Mouse (Mus musculus): ENCODE results near the gene Fam193b.

The Fam193b gene

GRCm38 (mm10) chr13:55571027-55571751, at the start of gene Fam193b:
Gene Fam193b, minus strand, starts transcription at chr13:55571120.
- DNase-seq (ENCODE audit: low read depth, low spot score) = peak; percentile 93
- Histone ChIP-seq H3K36me3 (ENCODE audit: control insufficient read depth, insufficient read depth, low read length, poor library complexity, severe bottlenecking) (no peaks in the 10 kb centered on the region), H3K27me3 (ENCODE audit: control insufficient read depth, insufficient read depth, low read length, poor library complexity, severe bottlenecking) (no peaks in the 10 kb centered on the region)

GRCm38 (mm10) chr13:55620275-55620674, 49.4 kb upstream of the Fam193b start:
- Histone ChIP-seq H3K36me3 (ENCODE audit: control insufficient read depth, insufficient read depth, low read length, poor library complexity, severe bottlenecking) (peaks cover 4% of the 10 kb centered on the region; the same call in 1 of the 2 replicates), H3K27me3 (ENCODE audit: control insufficient read depth, insufficient read depth, low read length, poor library complexity, severe bottlenecking) (no peaks in the 10 kb centered on the region)
- DNase-seq (ENCODE audit: low read depth, low spot score) = no peak

DNA sequence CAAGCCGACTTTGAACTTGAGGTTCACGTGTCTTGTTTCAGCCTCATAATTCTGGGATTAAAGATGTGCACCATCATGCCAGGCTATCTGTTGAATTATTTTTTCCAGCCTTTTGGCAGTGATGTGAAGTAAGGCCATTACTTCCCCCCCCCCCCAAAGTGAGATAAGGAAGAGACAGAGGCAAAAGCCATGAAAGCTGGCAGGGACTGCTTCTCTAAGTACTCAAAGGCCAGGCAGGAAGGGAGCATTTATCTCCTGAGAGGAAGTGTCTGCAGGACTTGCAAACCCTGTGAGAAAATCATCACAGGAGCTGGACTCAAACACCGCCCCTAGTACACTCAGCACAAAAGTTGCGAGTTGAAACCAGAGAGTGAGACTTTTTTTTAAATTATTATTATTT, 48.4 kb upstream of the Fam193b start:
- no peaks in the 10 kb centered on the region for H3K27me3 ChIP-seq (ENCODE audit: control insufficient read depth, insufficient read depth, low read length, poor library complexity, severe bottlenecking)
- no peaks in the 10 kb centered on the region for H3K36me3 ChIP-seq (ENCODE audit: control insufficient read depth, insufficient read depth, low read length, poor library complexity, severe bottlenecking)
- no peak for DNase-seq (ENCODE audit: low read depth, low spot score)

DNA sequence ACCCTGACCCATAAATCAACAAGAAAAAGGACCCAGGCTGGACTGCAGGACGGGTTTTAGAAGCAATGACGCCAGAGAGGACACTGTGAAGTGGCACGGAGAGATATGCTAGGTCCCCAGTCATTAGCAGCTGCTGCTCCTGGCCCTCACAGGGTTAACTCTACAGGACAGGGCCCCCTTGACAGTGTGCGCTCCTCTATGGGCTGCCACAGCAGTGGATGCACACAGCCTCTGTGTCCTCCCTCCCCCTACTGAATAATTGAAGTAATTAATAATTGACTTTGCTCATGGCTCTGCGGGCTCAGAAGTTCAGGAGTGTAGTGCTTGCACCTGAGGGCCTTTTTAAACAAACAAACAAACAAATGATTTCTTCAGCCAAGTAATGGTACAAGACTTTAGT, 42.6 kb upstream of the Fam193b start:
- no peak for DNase-seq (ENCODE audit: low read depth, low spot score)
- peaks cover 9% of the 10 kb centered on the region; the same call in 1 of the 2 replicates for H3K36me3 ChIP-seq (ENCODE audit: control insufficient read depth, insufficient read depth, low read length, poor library complexity, severe bottlenecking)
- no peaks in the 10 kb centered on the region for H3K27me3 ChIP-seq (ENCODE audit: control insufficient read depth, insufficient read depth, low read length, poor library complexity, severe bottlenecking)

GRCm38 (mm10) chr13:55611996-55612395, 41.1 kb upstream of the Fam193b start:
- Histone ChIP-seq H3K36me3 (ENCODE audit: control insufficient read depth, insufficient read depth, low read length, poor library complexity, severe bottlenecking) (peaks cover 9% of the 10 kb centered on the region; the same call in 1 of the 2 replicates), H3K27me3 (ENCODE audit: control insufficient read depth, insufficient read depth, low read length, poor library complexity, severe bottlenecking) (no peaks in the 10 kb centered on the region)
- DNase-seq (ENCODE audit: low read depth, low spot score) = no peak

- DNase-seq (ENCODE audit: low read depth, low spot score) = no peak
- H3K27me3 ChIP-seq (ENCODE audit: control insufficient read depth, insufficient read depth, low read length, poor library complexity, severe bottlenecking) = no peaks in the 10 kb centered on the region
- peaks cover 11% of the 10 kb centered on the region; the same call in 1 of the 2 replicates for H3K36me3 ChIP-seq (ENCODE audit: control insufficient read depth, insufficient read depth, low read length, poor library complexity, severe bottlenecking)
Observed at GRCm38 (mm10) chr13:55607624-55608006, 36.7 kb upstream of the Fam193b start.

- H3K36me3 ChIP-seq (ENCODE audit: control insufficient read depth, insufficient read depth, low read length, poor library complexity, severe bottlenecking) = peaks cover 11% of the 10 kb centered on the region; the same call in 1 of the 2 replicates
- no peak for DNase-seq (ENCODE audit: low read depth, low spot score)
- no peaks in the 10 kb centered on the region for H3K27me3 ChIP-seq (ENCODE audit: control insufficient read depth, insufficient read depth, low read length, poor library complexity, severe bottlenecking)
Observed at GRCm38 (mm10) chr13:55606899-55607623, 36.1 kb upstream of the Fam193b start.

DNA sequence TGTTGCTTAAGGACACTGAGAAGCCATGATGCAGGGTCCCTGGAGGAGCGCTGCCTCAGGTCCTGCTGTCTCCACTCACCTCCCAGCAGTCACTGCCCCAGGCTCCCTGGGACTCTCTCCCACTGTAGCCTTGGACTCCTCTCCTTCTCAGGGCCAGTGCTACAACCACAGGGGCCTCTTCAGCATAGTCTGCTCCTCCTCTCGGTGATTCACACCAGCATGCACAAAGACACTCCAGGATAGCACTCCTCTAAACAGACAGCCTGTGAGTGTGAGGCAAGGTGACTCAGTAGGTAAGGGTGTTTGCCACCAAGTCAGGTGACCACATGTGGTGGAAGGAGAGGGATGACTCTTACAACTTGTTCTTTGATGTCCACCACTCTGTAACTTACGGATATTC, 33.7 kb upstream of the Fam193b start:
- DNase-seq (ENCODE audit: low read depth, low spot score) = no peak
- Histone ChIP-seq H3K36me3 (ENCODE audit: control insufficient read depth, insufficient read depth, low read length, poor library complexity, severe bottlenecking) (peaks cover 5% of the 10 kb centered on the region; the same call in 1 of the 2 replicates), H3K27me3 (ENCODE audit: control insufficient read depth, insufficient read depth, low read length, poor library complexity, severe bottlenecking) (no peaks in the 10 kb centered on the region)

DNA sequence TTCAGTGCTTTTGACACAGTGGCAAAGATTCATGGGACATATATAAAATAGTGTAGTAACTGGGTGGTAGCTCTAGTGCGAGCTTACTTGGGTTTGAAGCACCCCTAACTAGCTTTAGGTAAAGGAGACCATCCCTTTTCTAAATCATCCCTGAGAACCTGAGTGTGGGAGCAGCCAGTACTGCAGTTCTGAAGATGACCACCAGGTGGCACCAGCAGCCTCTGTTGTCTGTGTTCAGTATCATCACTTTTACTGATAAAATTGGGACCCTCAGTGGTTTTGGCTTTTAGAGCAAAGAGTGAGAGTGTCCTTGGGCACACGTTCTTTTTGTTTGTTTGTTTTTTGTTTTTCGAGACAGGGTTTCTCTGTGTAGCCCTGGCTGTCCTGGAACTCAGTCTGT, 30.7 kb upstream of the Fam193b start:
- peak; percentile 86 for DNase-seq (ENCODE audit: low read depth, low spot score)
- no peaks in the 10 kb centered on the region for H3K27me3 ChIP-seq (ENCODE audit: control insufficient read depth, insufficient read depth, low read length, poor library complexity, severe bottlenecking)
- H3K36me3 ChIP-seq (ENCODE audit: control insufficient read depth, insufficient read depth, low read length, poor library complexity, severe bottlenecking) = peaks cover 8% of the 10 kb centered on the region; the same call in 1 of the 2 replicates

DNA sequence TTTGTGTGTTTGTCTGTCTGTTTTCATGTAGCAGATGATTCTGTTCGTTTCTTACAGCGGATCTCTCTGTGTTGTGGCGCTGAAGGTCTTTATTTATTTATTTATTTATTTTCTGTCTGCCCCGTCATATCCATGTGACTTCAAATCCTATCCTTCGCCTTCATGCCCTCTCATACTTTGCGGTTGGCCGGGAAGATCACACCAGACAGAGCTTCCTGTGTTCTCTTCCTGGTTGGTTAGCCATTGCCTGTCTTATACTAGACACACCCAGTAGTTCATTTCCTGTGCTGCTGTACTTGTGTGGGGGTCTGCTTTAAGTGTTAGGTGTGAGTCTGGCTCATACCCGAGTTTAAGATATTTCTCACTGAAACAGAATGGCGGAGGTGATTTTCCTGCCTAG, 29.7 kb upstream of the Fam193b start:
- no peaks in the 10 kb centered on the region for H3K27me3 ChIP-seq (ENCODE audit: control insufficient read depth, insufficient read depth, low read length, poor library complexity, severe bottlenecking)
- H3K36me3 ChIP-seq (ENCODE audit: control insufficient read depth, insufficient read depth, low read length, poor library complexity, severe bottlenecking) = peaks cover 14% of the 10 kb centered on the region
- DNase-seq (ENCODE audit: low read depth, low spot score) = peak; percentile 55

- peak; percentile 80 for DNase-seq (ENCODE audit: low read depth, low spot score)
- Histone ChIP-seq H3K27me3 (ENCODE audit: control insufficient read depth, insufficient read depth, low read length, poor library complexity, severe bottlenecking) (no peaks in the 10 kb centered on the region), H3K36me3 (ENCODE audit: control insufficient read depth, insufficient read depth, low read length, poor library complexity, severe bottlenecking) (peaks cover 15% of the 10 kb centered on the region)
Observed at GRCm38 (mm10) chr13:55599566-55600540, 28.9 kb upstream of the Fam193b start, which contains the start of gene B4galt7. Gene B4galt7, plus strand, starts transcription at chr13:55599896.

DNA sequence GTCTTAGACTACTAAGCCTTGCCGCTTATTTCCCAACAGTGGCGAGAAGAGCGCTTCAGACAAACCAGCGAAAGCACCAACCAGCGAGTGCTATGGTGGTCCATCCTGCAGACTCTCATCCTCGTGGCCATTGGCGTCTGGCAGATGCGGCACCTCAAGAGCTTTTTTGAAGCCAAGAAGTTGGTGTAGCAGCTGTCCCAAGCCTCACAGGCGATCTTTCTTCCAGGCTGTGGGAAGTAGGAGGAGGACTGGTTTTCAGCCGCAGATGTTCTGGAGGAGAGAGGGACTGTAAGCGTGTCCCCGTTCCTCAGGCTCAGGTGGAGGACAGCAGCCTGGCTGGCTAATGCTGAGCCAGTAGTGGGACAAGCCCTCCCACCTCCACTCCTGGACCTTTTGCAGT, 25.9 kb upstream of the Fam193b start:
- no peak for DNase-seq (ENCODE audit: low read depth, low spot score)
- Histone ChIP-seq H3K36me3 (ENCODE audit: control insufficient read depth, insufficient read depth, low read length, poor library complexity, severe bottlenecking) (peaks cover 18% of the 10 kb centered on the region), H3K27me3 (ENCODE audit: control insufficient read depth, insufficient read depth, low read length, poor library complexity, severe bottlenecking) (no peaks in the 10 kb centered on the region)

DNA sequence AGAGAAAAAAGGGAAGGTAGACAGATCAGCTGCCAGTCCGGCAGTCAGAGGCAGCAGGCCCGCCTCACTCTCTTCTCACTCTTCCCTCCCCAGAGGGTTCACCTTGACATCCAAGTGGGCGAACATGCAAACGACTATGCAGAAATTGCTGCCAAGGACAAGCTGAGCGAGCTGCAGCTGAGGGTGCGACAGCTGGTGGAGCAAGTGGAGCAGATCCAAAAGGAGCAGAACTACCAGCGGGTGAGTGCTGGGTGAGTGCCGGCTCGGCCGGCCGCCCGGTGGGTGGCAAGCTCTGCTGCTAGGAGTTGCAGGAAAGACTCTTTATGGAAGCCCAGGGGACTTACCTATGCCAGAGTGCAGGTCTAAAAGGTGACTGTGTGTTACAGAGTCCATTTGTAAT, 24.5 kb upstream of the Fam193b start:
- Histone ChIP-seq H3K36me3 (ENCODE audit: control insufficient read depth, insufficient read depth, low read length, poor library complexity, severe bottlenecking) (peaks cover 18% of the 10 kb centered on the region), H3K27me3 (ENCODE audit: control insufficient read depth, insufficient read depth, low read length, poor library complexity, severe bottlenecking) (no peaks in the 10 kb centered on the region)
- DNase-seq (ENCODE audit: low read depth, low spot score) = no peak

DNA sequence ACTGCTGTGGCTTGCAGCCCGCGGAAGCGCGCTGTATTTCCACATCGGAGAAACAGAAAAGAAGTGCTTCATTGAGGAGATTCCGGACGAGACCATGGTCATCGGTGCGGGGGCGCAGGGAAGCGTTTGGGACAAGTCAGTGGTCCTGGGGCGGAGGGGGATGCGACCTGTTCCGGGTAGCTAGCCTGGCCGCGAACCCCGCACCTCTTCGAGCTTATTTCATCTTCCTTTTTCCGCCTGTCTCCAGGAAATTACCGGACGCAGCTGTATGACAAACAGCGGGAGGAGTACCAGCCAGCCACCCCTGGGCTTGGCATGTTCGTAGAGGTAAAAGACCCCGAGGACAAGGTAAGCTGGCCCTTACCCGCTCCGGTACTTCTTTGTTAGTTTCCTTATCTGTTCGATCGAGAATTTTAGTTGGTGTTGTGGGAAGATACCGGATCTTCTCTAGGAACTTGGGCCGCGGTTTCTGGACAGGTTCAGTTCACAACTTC, 22.4 kb upstream of the Fam193b start:
- DNase-seq (ENCODE audit: low read depth, low spot score) = no peak
- H3K27me3 ChIP-seq (ENCODE audit: control insufficient read depth, insufficient read depth, low read length, poor library complexity, severe bottlenecking) = no peaks in the 10 kb centered on the region
- peaks cover 18% of the 10 kb centered on the region for H3K36me3 ChIP-seq (ENCODE audit: control insufficient read depth, insufficient read depth, low read length, poor library complexity, severe bottlenecking)
